Mouse (Mus musculus): ENCODE results near the gene Adam19. TPM values are rescaled to one million over a fixed set of nuclear protein-coding genes. Genes with fewer than 3 reads are reported as not detected.

Gene Adam19
- polyA plus RNA-seq, 1 experiment, result 51.6 TPM

- Histone ChIP-seq H3K4me3 (ENCODE audit: low read depth, low read length) (no peak overlapping the region), H3K4me1 (ENCODE audit: control insufficient read depth, insufficient read depth, low read length) (peaks cover 7% of the 10 kb centered on the region), H3K9ac (ENCODE audit: low read depth, poor library complexity, severe bottlenecking) (no peak overlapping the region), H3K27me3 (ENCODE audit: control insufficient read depth, insufficient read depth, low read length, poor library complexity, severe bottlenecking) (no peaks in the 10 kb centered on the region), H3K9me3 (replicated peaks; ENCODE audit: control insufficient read depth, insufficient read depth, low read length, poor library complexity, severe bottlenecking) (no peaks in the 10 kb centered on the region), H3K27ac (ENCODE audit: insufficient read depth, low read length) (peak overlapping the region; percentile 23; the same call in 1 of the 2 replicates), H3K36me3 (ENCODE audit: control insufficient read depth, insufficient read depth, low read length, poor library complexity, severe bottlenecking) (peaks cover 18% of the 10 kb centered on the region)
- TF ChIP-seq CTCF (IDR thresholded peaks at IDR 0.05; ENCODE audit: low read depth, low read length), result no peak
- TF ChIP-seq POLR2A (IDR thresholded peaks at IDR 0.05; ENCODE audit: insufficient read depth, low read length), result no peak
Measured at GRCm38 (mm10) chr11:46125835-46126229, 70.0 kb downstream of the Adam19 start.

- Histone ChIP-seq H3K9ac (ENCODE audit: low read depth, poor library complexity, severe bottlenecking) (no peak overlapping the region), H3K9me3 (replicated peaks; ENCODE audit: control insufficient read depth, insufficient read depth, low read length, poor library complexity, severe bottlenecking) (no peaks in the 10 kb centered on the region), H3K27ac (ENCODE audit: insufficient read depth, low read length) (no peak overlapping the region), H3K27me3 (ENCODE audit: control insufficient read depth, insufficient read depth, low read length, poor library complexity, severe bottlenecking) (no peaks in the 10 kb centered on the region), H3K4me3 (ENCODE audit: low read depth, low read length) (no peak overlapping the region), H3K36me3 (ENCODE audit: control insufficient read depth, insufficient read depth, low read length, poor library complexity, severe bottlenecking) (peaks cover 19% of the 10 kb centered on the region), H3K4me1 (ENCODE audit: control insufficient read depth, insufficient read depth, low read length) (peaks cover 5% of the 10 kb centered on the region)
- TF ChIP-seq CTCF (IDR thresholded peaks at IDR 0.05; ENCODE audit: low read depth, low read length), result no peak
- no peak for TF ChIP-seq POLR2A (IDR thresholded peaks at IDR 0.05; ENCODE audit: insufficient read depth, low read length)
- no peak for TF ChIP-seq EP300 (IDR thresholded peaks at IDR 0.05; ENCODE audit: insufficient read depth, low read depth, low read length)
Measured at GRCm38 (mm10) chr11:46126317-46126716, 70.5 kb downstream of the Adam19 start.

- Histone ChIP-seq H3K27me3 (ENCODE audit: control insufficient read depth, insufficient read depth, low read length, poor library complexity, severe bottlenecking) (no peaks in the 10 kb centered on the region), H3K4me1 (ENCODE audit: control insufficient read depth, insufficient read depth, low read length) (no peaks in the 10 kb centered on the region), H3K9me3 (replicated peaks; ENCODE audit: control insufficient read depth, insufficient read depth, low read length, poor library complexity, severe bottlenecking) (no peaks in the 10 kb centered on the region), H3K27ac (ENCODE audit: insufficient read depth, low read length) (no peak overlapping the region), H3K36me3 (ENCODE audit: control insufficient read depth, insufficient read depth, low read length, poor library complexity, severe bottlenecking) (peaks cover 24% of the 10 kb centered on the region), H3K4me3 (ENCODE audit: low read depth, low read length) (no peak overlapping the region), H3K9ac (ENCODE audit: low read depth, poor library complexity, severe bottlenecking) (no peak overlapping the region)
- no peak for TF ChIP-seq CTCF (IDR thresholded peaks at IDR 0.05; ENCODE audit: low read depth, low read length)
- no peak for TF ChIP-seq POLR2A (IDR thresholded peaks at IDR 0.05; ENCODE audit: insufficient read depth, low read length)
- no peak for TF ChIP-seq EP300 (IDR thresholded peaks at IDR 0.05; ENCODE audit: insufficient read depth, low read depth, low read length)
Measured at GRCm38 (mm10) chr11:46126827-46127410, 71.1 kb downstream of the Adam19 start.

GRCm38 (mm10) chr11:46127621-46128547 lies 72.1 kb downstream of the Adam19 start:
- no peak overlapping the region for H3K9ac ChIP-seq (ENCODE audit: low read depth, poor library complexity, severe bottlenecking)
- peaks cover 24% of the 10 kb centered on the region for H3K36me3 ChIP-seq (ENCODE audit: control insufficient read depth, insufficient read depth, low read length, poor library complexity, severe bottlenecking)
- no peak overlapping the region for H3K27ac ChIP-seq (ENCODE audit: insufficient read depth, low read length)
- TF ChIP-seq EP300 (IDR thresholded peaks at IDR 0.05; ENCODE audit: insufficient read depth, low read depth, low read length) (no peak), CTCF (IDR thresholded peaks at IDR 0.05; ENCODE audit: low read depth, low read length) (no peak), POLR2A (IDR thresholded peaks at IDR 0.05; ENCODE audit: insufficient read depth, low read length) (no peak)
- H3K9me3 ChIP-seq (replicated peaks; ENCODE audit: control insufficient read depth, insufficient read depth, low read length, poor library complexity, severe bottlenecking), result no peaks in the 10 kb centered on the region
- H3K4me3 ChIP-seq (ENCODE audit: low read depth, low read length), result no peak overlapping the region
- no peaks in the 10 kb centered on the region for H3K27me3 ChIP-seq (ENCODE audit: control insufficient read depth, insufficient read depth, low read length, poor library complexity, severe bottlenecking)
- no peaks in the 10 kb centered on the region for H3K4me1 ChIP-seq (ENCODE audit: control insufficient read depth, insufficient read depth, low read length)

GRCm38 (mm10) chr11:46128548-46128945 lies 72.8 kb downstream of the Adam19 start:
- Histone ChIP-seq H3K4me3 (ENCODE audit: low read depth, low read length) (no peak overlapping the region), H3K27ac (ENCODE audit: insufficient read depth, low read length) (no peak overlapping the region), H3K9me3 (replicated peaks; ENCODE audit: control insufficient read depth, insufficient read depth, low read length, poor library complexity, severe bottlenecking) (no peaks in the 10 kb centered on the region), H3K27me3 (ENCODE audit: control insufficient read depth, insufficient read depth, low read length, poor library complexity, severe bottlenecking) (no peaks in the 10 kb centered on the region), H3K36me3 (ENCODE audit: control insufficient read depth, insufficient read depth, low read length, poor library complexity, severe bottlenecking) (peaks cover 19% of the 10 kb centered on the region), H3K9ac (ENCODE audit: low read depth, poor library complexity, severe bottlenecking) (no peak overlapping the region), H3K4me1 (ENCODE audit: control insufficient read depth, insufficient read depth, low read length) (no peaks in the 10 kb centered on the region)
- no peak for TF ChIP-seq EP300 (IDR thresholded peaks at IDR 0.05; ENCODE audit: insufficient read depth, low read depth, low read length)
- no peak for TF ChIP-seq POLR2A (IDR thresholded peaks at IDR 0.05; ENCODE audit: insufficient read depth, low read length)
- TF ChIP-seq CTCF (IDR thresholded peaks at IDR 0.05; ENCODE audit: low read depth, low read length), result peak; percentile 74

Data from ES-Bruce4 (cell line).